Mouse (Mus musculus) cerebellum, adult (tissue): ENCODE results near the gene Sp9.
A peak's percentile ranks its signal among the peaks of the same experiment; 100 is the strongest.

Source experiments
- ATAC-seq: cut with Nextera tagmentation; 2 replicates; pipeline ENCODE4 v1.9.2; 2017; ENCODE audit warnings: mild to moderate bottlenecking, moderate library complexity, mixed read lengths; ENCODE audit not compliant: insufficient number of reproducible peaks, low FRiP score, low TSS enrichment

Gene Sp9

GRCm38 (mm10) chr2:73306006-73306405 lies 34.3 kb downstream of the Sp9 start:
- ATAC-seq = no peak

GRCm38 (mm10) chr2:73312152-73313116 lies 40.7 kb downstream of the Sp9 start, which contains the start of the genes Scrn3 and Cir1:
Gene Scrn3, plus strand, starts transcription at chr2:73312601.
Gene Cir1, minus strand, starts transcription at chr2:73312701.
- peak; percentile 99 for ATAC-seq

- ATAC-seq = no peak
Measured at GRCm38 (mm10) chr2:73313117-73313501, 41.4 kb downstream of the Sp9 start.

GRCm38 (mm10) chr2:73314311-73314710 lies 42.6 kb downstream of the Sp9 start:
- no peak for ATAC-seq

- ATAC-seq = no peak
Measured at GRCm38 (mm10) chr2:73317426-73317825, 45.7 kb downstream of the Sp9 start.

- ATAC-seq = no peak
Measured at GRCm38 (mm10) chr2:73319218-73319617, 47.5 kb downstream of the Sp9 start.

- no peak for ATAC-seq
Measured at GRCm38 (mm10) chr2:73322991-73323390, 51.3 kb downstream of the Sp9 start.

- ATAC-seq = no peak
Measured at GRCm38 (mm10) chr2:73325871-73326270, 54.1 kb downstream of the Sp9 start.
